Mouse (Mus musculus) brown adipose tissue, adult 24 weeks (tissue): Measurements from ENCODE around the gene Sox1. TPM values are rescaled to one million over a fixed set of nuclear protein-coding genes. Genes with fewer than 3 reads are reported as not detected.

Experiments
- H3K27ac ChIP-seq: fragments of 200-500 bp; replicated peaks from 2 replicates; pipeline ENCODE4 v1.5.1; 2012; ENCODE audit warnings: low read depth, mild to moderate bottlenecking, low read length
- H3K4me1 ChIP-seq: fragments of 200-500 bp; 2 replicates; pipeline ENCODE4 v1.6.1; 2012; ENCODE audit warnings: low read length, mixed read lengths; ENCODE audit not compliant: control insufficient read depth, insufficient read depth, insufficient read length
- H3K4me3 ChIP-seq: fragments of 200-500 bp; 2 replicates; pipeline ENCODE4 v1.5.1; 2012; ENCODE audit warnings: low read depth, mild to moderate bottlenecking, low read length, moderate library complexity; ENCODE audit not compliant: insufficient read depth
- polyA plus RNA-seq: library from polyadenylated mRNA; stranded (reverse); fragments of >200 nt; gene quantifications from 2 replicates; pipeline ENCODE4 v1.2.4, GENCODE M21; 2012; ENCODE audit not compliant: missing spikeins, insufficient read depth, insufficient read length

The Sox1 gene
- polyA plus RNA-seq, 1 experiment: not detected

DNA sequence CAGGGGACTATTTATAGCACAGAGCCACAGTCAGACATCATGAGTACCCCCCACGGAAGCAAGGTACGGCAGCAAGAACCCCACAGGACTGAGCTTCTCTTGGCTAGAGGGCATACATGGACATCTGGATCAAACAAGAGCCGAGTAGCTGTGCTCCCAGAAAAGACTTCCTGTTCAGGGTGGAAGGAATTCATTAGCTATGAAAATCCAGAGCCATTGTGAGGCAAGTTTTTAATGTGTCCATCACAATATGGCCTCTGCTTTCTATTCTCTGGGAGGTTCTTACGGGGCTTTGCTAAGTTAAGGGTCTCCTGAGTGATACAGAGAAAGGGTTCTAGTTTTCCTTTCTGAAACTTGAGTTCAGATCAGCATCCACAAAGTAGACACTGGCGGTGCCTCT is 33.8 kb downstream of the Sox1 start:
- Histone ChIP-seq H3K27ac (no peak overlapping the region), H3K4me1 (no peaks in the 10 kb centered on the region), H3K4me3 (no peak overlapping the region)

- Histone ChIP-seq H3K4me3 (no peak overlapping the region), H3K4me1 (no peaks in the 10 kb centered on the region), H3K27ac (no peak overlapping the region)
These were observed 34.6 kb downstream of the Sox1 start for GRCm38 (mm10) chr8:12429601-12430172.

DNA sequence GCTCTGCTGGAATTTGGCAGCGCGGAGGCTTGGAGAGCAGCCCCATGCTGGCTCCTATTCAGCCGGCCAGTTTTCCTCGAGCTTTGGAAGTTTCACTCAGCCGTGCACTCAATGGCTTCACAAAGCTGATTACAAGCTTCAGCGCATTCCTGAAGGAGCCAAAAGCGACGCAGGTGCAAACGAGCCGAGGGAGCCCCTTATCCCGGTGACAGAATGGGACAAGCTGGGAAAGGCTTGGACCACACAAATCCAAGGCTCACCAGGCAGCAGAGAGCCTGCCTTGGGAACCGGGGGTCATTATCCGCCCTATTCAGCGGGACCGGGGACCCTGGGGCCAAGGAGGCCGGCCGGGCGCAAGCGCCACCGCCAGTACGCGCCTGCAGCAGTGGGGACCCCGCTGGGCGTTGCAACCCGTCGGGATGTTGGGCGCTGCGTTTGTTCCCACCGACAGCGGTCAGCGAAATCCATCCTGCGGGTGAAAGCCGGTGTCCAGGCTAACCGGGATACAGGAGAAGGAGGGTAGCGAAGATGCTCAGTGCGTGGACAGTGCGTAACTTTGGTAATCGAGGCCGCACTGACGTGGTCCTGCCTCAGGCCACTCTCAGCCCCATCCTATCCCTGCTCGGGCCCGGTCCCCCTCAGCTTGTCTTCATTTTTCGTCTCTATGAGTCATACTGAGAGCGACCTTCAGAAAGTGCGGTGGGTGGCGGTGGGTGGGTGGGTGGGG is 35.2 kb downstream of the Sox1 start:
- H3K4me3 ChIP-seq: no peak overlapping the region
- no peaks in the 10 kb centered on the region for H3K4me1 ChIP-seq
- H3K27ac ChIP-seq: no peak overlapping the region

GRCm38 (mm10) chr8:12430900-12431737 is 36.0 kb downstream of the Sox1 start:
- Histone ChIP-seq H3K4me3 (no peak overlapping the region), H3K27ac (no peak overlapping the region), H3K4me1 (no peaks in the 10 kb centered on the region)

GRCm38 (mm10) chr8:12431738-12432055 is 36.6 kb downstream of the Sox1 start:
- Histone ChIP-seq H3K27ac (no peak overlapping the region), H3K4me3 (no peak overlapping the region), H3K4me1 (no peaks in the 10 kb centered on the region)

DNA sequence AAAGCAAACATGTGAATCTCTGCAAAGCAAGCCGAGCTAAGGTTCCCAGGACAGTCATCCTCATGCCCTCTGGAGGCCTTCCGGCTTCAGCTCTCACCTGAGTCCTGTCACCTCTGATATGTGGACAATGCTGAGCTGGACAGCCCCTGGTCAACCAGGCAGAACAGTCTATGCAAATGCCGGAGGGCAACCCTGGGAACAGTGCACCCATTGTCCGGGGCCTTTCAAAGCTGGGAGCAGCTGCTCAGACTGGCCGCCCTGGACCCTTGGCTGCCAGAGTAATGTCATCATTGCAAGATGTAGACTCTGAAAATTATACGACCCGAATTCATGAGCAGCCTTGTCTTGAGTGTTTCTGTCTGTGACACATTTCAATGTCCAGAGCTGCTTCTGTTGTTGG is 37.5 kb downstream of the Sox1 start:
- no peaks in the 10 kb centered on the region for H3K4me1 ChIP-seq
- H3K27ac ChIP-seq: no peak overlapping the region
- no peak overlapping the region for H3K4me3 ChIP-seq

- H3K4me3 ChIP-seq: no peak overlapping the region
- no peaks in the 10 kb centered on the region for H3K4me1 ChIP-seq
- H3K27ac ChIP-seq: no peak overlapping the region
These were observed 39.7 kb downstream of the Sox1 start for GRCm38 (mm10) chr8:12434771-12435170.

DNA sequence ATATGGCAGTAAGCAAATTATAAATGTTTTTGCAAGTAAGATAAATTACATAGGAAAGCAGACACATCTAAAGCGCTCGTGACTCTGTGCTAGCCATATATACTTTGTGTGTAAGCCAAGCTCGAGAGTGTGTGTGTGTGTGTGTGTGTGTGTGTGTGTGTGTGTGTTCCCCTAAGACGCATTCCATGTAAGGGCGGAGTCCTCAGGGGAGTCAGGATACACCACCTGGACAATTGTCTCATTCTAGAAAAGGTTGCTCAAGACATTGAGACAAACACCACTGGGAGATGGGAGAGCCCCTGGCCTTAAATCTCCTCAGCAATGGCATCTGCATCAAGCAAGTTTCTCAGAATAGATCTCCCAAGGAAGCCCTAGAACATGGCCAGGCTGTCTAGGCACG is 42.9 kb downstream of the Sox1 start:
- H3K4me1 ChIP-seq: no peaks in the 10 kb centered on the region
- no peak overlapping the region for H3K27ac ChIP-seq
- H3K4me3 ChIP-seq: no peak overlapping the region

- H3K27ac ChIP-seq: no peak overlapping the region
- H3K4me1 ChIP-seq: no peaks in the 10 kb centered on the region
- H3K4me3 ChIP-seq: no peak overlapping the region
These were observed 43.9 kb downstream of the Sox1 start for GRCm38 (mm10) chr8:12439044-12439443.

DNA sequence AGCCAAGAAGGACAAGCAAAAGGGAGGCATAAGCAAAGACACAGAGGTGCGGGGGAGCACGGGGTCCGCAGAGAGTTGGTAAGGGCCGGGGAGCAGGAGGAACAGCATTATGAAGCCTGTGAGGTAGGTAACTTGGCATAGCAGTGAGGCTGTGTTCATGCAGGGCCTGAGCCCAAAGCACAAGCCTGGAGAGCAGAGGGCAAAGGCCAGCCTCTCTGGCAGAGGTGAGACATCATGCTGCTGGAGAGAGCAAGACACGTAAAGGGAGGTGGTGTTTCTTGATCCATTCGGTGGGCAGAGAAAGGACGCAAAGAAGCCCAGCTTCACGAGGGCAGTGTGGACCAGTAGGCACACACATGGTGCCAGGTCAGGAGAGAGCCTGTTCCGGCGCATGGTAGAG is 44.8 kb downstream of the Sox1 start:
- no peak overlapping the region for H3K27ac ChIP-seq
- H3K4me1 ChIP-seq: no peaks in the 10 kb centered on the region
- no peak overlapping the region for H3K4me3 ChIP-seq

DNA sequence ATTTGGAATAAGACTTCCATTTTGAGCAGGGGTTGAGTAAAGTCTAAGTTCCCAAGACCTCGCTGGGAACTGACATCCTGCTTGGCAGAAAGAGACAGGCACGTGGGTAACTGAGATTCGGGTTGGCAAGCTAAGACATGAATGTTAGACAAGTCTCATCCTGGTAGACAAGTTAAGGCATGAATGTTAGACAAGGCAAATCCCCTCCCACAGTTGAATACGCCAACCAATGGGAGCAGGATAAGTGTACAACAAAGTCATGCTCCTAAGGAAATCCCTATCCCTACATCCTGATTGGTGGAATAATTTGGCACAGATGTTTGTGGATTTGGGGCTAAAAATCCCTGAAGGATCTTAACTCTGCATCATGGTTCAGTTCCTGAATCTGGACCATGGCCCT is 45.9 kb downstream of the Sox1 start:
- no peaks in the 10 kb centered on the region for H3K4me1 ChIP-seq
- no peak overlapping the region for H3K27ac ChIP-seq
- no peak overlapping the region for H3K4me3 ChIP-seq

DNA sequence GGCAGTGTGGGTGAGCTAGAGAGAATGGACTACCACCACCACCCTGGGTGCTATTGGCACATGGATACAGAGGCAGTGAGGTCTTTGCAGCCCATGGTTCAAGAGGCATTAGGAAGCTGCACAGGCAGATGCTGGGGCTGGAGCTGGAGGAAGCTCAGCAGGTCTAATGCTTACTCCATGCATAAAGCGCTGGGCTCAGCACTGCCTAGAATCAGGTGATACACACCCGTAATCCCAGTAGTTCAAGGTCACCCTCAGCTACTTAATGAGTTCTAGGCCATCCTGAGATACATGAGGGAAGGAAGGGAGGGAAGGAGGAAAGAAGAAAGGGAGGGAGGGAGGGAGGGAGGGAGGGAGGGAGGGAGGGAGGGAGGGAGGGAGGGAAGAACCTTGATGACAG is 50.2 kb downstream of the Sox1 start:
- Histone ChIP-seq H3K4me1 (no peaks in the 10 kb centered on the region), H3K4me3 (no peak overlapping the region), H3K27ac (no peak overlapping the region)

- Histone ChIP-seq H3K4me1 (no peaks in the 10 kb centered on the region), H3K4me3 (no peak overlapping the region), H3K27ac (no peak overlapping the region)
These were observed 51.0 kb downstream of the Sox1 start for GRCm38 (mm10) chr8:12445926-12446680.
